Mouse (Mus musculus) adrenal gland, postnatal 36 days (tissue): ENCODE measurements around the gene Trim43a. TPM values are rescaled to one million over a fixed set of nuclear protein-coding genes. Genes with fewer than 3 reads are reported as not detected.

Experiments used
- total RNA-seq, 2 experiments: library from RNA; stranded (reverse); gene quantifications; 2 replicates each; pipeline ENCODE4 v1.2.3; 2021

Trim43a gene
- total RNA-seq, 2 experiments from 2014 or later = 0.36 to 0.76 TPM

Other genes with a start within 250 kb of the Trim43a start
- gene Snx14, start 141.9 kb upstream of the Trim43a start, total RNA-seq = 10 to 100 TPM; 44.5 to 59.5 TPM
- under 1 TPM in 1 of 2 experiments, not detected in 1; 0.73 TPM for gene Gm20537, start 124.3 kb upstream of the Trim43a start, total RNA-seq
- gene Syncrip, start 98.3 kb upstream of the Trim43a start, total RNA-seq = 10 to 100 TPM; 80.5 to 84.8 TPM
- 1 to 10 TPM; 7.7 to 8.8 TPM for gene Zfp949, start 32.9 kb upstream of the Trim43a start, total RNA-seq
- 10 to 100 TPM; 30.6 to 38.7 TPM for gene Mthfsl, start 139.4 kb downstream of the Trim43a start, total RNA-seq
- 1 to 10 TPM in 1 of 2 experiments, under 1 TPM in 1; 0.53 to 1.3 TPM for gene Bcl2a1d, start 151.0 kb downstream of the Trim43a start, total RNA-seq